Comparison of ENCODE assay signal across 23 mouse cellular contexts in genomic region chr1:192661612-192662011, GRCm38 (mm10).
DNase-seq lines count a peak whose midpoint lies in the region; ATAC-seq and TF ChIP-seq lines count a peak whose summit lies in the region.
"Had no signal": no experiment of that assay in that cellular context is flagged by ENCODE, and none has a peak within 500 bp of the region (broad histone marks: within the 10 kb centered on the region; RNA-seq: fewer than 3 reads in every experiment).

No protein-coding gene starts in this region.

- peak; percentile 15 for DNase-seq in lung, postnatal 10 days
- DNase-seq in lung, adult 2 months = no peak
- DNase-seq in gastrocnemius, postnatal 4 days (ENCODE audit: low spot score in 2 of 2) = no peak
- no peak for DNase-seq in embryo, embryonic 11 days
- DNase-seq in layer of hippocampus, adult 18-20 months (ENCODE audit: low spot score in 2 of 2) = no peak
- DNase-seq: adrenal gland, postnatal 25 days; B cell, adult 2 months; cerebellum, adult 9-10 months; forebrain, postnatal 0 days; heart, postnatal 10 days; kidney, adult 11 months; right cerebral cortex, adult 18-20 months; right cerebral cortex, postnatal 4 days; thymus, postnatal 14 days had no signal

- no peak overlapping the region for H3K4me3 ChIP-seq in lung, adult 2 months (replicated peaks; ENCODE audit: extremely low read depth, low read depth, low read length)
- H3K4me3 ChIP-seq in liver, embryonic 15.5 days (replicated peaks) = no peak overlapping the region
- H3K4me3 ChIP-seq: embryonic facial prominence, embryonic 12.5 days; left cerebral cortex, adult 2 months had no signal

- TF ChIP-seq POLR2A in lung, adult 2 months (IDR thresholded peaks at IDR 0.05; ENCODE audit: borderline replicate concordance, extremely low read depth, low read depth, low read length) = no peak

- H3K4me1 ChIP-seq in lung, adult 2 months (ENCODE audit: control insufficient read depth, insufficient read depth, low read length) = no peaks in the 10 kb centered on the region
- H3K4me1 ChIP-seq in liver, embryonic 15.5 days (replicated peaks) = peaks cover 9% of the 10 kb centered on the region
- H3K4me1 ChIP-seq: embryonic facial prominence, embryonic 12.5 days had no signal

- no peak overlapping the region for H3K27ac ChIP-seq in liver, embryonic 15.5 days (replicated peaks)
- H3K27ac ChIP-seq: embryonic facial prominence, embryonic 12.5 days; kidney, postnatal 0 days; left cerebral cortex, adult 2 months; macrophage had no signal

- no peak overlapping the region for H3K9ac ChIP-seq in liver, embryonic 15.5 days
- H3K9ac ChIP-seq: embryonic facial prominence, embryonic 12.5 days; forebrain, postnatal 0 days had no signal

- no peak for TF ChIP-seq CTCF in lung, adult 2 months (IDR thresholded peaks at IDR 0.05; ENCODE audit: insufficient read depth, low read length)

- H3K36me3 ChIP-seq in liver, embryonic 15.5 days (replicated peaks) = no peaks in the 10 kb centered on the region
- H3K36me3 ChIP-seq: embryonic facial prominence, embryonic 12.5 days; G1E had no signal

- no peaks in the 10 kb centered on the region for H3K9me3 ChIP-seq in liver, embryonic 15.5 days (replicated peaks)
- H3K9me3 ChIP-seq: embryonic facial prominence, embryonic 12.5 days had no signal

- H3K27me3 ChIP-seq in liver, embryonic 15.5 days = no peaks in the 10 kb centered on the region
- H3K27me3 ChIP-seq: embryonic facial prominence, embryonic 12.5 days had no signal

- no peak overlapping the region for H3K4me2 ChIP-seq in liver, embryonic 15.5 days
- H3K4me2 ChIP-seq: embryonic facial prominence, embryonic 12.5 days; heart, embryonic 11.5 days; midbrain, embryonic 11.5 days had no signal

- peak; percentile 85 for ATAC-seq in common myeloid progenitor, adult 5-6 weeks (replicated peaks; ENCODE audit: low read depth, poor library complexity, severe bottlenecking)
- peak; percentile 77 for ATAC-seq in liver, embryonic 15.5 days (ENCODE audit: insufficient read depth)
- ATAC-seq: forebrain, postnatal 0 days had no signal
